Mouse (Mus musculus) heart, adult 2 months (tissue): ENCODE measurements around the gene Isoc2b. TPM values are rescaled to one million over a fixed set of nuclear protein-coding genes. Genes with fewer than 3 reads are reported as not detected.
A peak's percentile ranks its signal among the peaks of the same experiment; 100 is the strongest.
"Not testable (repeated sequence)": the region's sequence is repeated elsewhere in the genome, so short reads cannot be mapped to it uniquely, and the experiment has no call there.

Experiments
- DNase-seq, 2 experiments: peaks; one replicate each; pipeline ENCODE4 v3.0.0; 2021
- H3K27ac ChIP-seq: fragments of 200-600 bp; 2 replicates; pipeline ENCODE4 v1.8.1; 2022
- H3K27me3 ChIP-seq: fragments of 200-500 bp; 2 replicates; pipeline ENCODE4 v1.6.1; 2012; ENCODE audit warnings: mild to moderate bottlenecking, low read length, inconsistent platforms, mixed read lengths; ENCODE audit not compliant: control insufficient read depth, insufficient read depth
- H3K36me3 ChIP-seq: fragments of 200-500 bp; 2 replicates; pipeline ENCODE4 v1.6.1; 2012; ENCODE audit warnings: low read length, inconsistent platforms; ENCODE audit not compliant: control insufficient read depth, insufficient read depth
- H3K4me1 ChIP-seq: fragments of 200-500 bp; 2 replicates; pipeline ENCODE4 v1.6.1; 2011; ENCODE audit warnings: low read length; ENCODE audit not compliant: control insufficient read depth, insufficient read depth
- H3K4me3 ChIP-seq: fragments of 200-600 bp; 2 replicates; pipeline ENCODE4 v1.8.1; 2022
- H3K79me2 ChIP-seq: fragments of 200-500 bp; replicated peaks from 2 replicates; pipeline ENCODE4 v1.6.1; 2012; ENCODE audit warnings: mild to moderate bottlenecking, inconsistent platforms, low read length, moderate library complexity, mixed read lengths; ENCODE audit not compliant: control insufficient read depth, insufficient read depth
- H3K9ac ChIP-seq: fragments of 200-500 bp; 2 replicates; pipeline ENCODE4 v1.6.1; 2012; ENCODE audit warnings: low read depth, mild to moderate bottlenecking, control low read depth, inconsistent platforms, low read length, mixed read lengths
- CTCF ChIP-seq: fragments of 200-600 bp; IDR thresholded peaks from 2 replicates; pipeline ENCODE4 v1.8.1; 2022; ENCODE audit warnings: antibody characterized with exemption, mild to moderate bottlenecking, moderate library complexity
- EP300 ChIP-seq: fragments of 200-500 bp; IDR thresholded peaks from 2 replicates; pipeline ENCODE4 v1.6.1; 2011; ENCODE audit warnings: low read depth, low read length, control low read depth; ENCODE audit not compliant: insufficient read depth
- POLR2A ChIP-seq: fragments of 200-500 bp; IDR thresholded peaks from 2 replicates; pipeline ENCODE4 v1.6.1; 2011; ENCODE audit warnings: mild to moderate bottlenecking, low read depth, low read length, control low read depth; ENCODE audit not compliant: insufficient read depth
- WGBS: fragments of 180-500 bp; shearing (Covaris S2); methylation state at CpG from one replicate; pipeline ENCODE4 v1.1.7; 2018; 5-methylcytosine and 5-hydroxymethylcytosine counted together
- intact Hi-C: fragments of 180-260 bp; cut with DNase I; formaldehyde crosslinking; loops from one replicate; pipeline ENCODE4 v1.15.1; 2025
- polyA plus RNA-seq: library from polyadenylated mRNA; depleted of rRNA; stranded (reverse); fragments of >200 nt; gene quantifications from 2 replicates; pipeline ENCODE4 v1.2.3, GENCODE M21; 2012
- total RNA-seq, 2 experiments: library from RNA; stranded (reverse); gene quantifications; 2 replicates each; pipeline ENCODE4 v1.2.3; 2021

The Isoc2b gene
- total and polyA plus RNA-seq, 3 experiments: 3.5 to 10.3 (median 3.8) TPM

DNA sequence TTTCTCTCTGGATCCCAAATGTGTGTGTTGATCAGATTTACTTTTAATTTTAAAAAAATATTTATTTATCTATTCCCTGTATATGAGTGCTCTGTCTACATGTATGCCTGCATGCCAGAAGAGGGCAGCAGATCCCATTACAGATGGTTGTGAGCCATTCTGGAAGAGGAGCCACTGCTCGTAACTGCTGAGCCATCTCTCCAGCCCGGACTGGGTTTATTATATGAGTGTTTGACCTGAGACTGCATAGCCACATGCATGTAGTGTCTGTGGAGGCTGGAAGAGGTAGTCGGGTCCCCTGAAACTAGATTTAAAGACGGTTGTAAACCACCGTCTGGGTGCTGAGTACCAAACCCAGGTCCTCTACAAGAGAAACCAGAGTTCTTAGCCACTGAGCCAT, 5.0 kb downstream of the Isoc2b start:
- H3K9ac ChIP-seq: no peak overlapping the region
- no peaks in the 10 kb centered on the region for H3K27me3 ChIP-seq
- H3K79me2 ChIP-seq: no peaks in the 10 kb centered on the region
- H3K4me1 ChIP-seq: peaks cover 10% of the 10 kb centered on the region
- TF ChIP-seq CTCF: peak; percentile 74
- no peak for TF ChIP-seq POLR2A
- peak; percentile 38 to 48 for DNase-seq
- peak overlapping the region; percentile 97; the same call in 1 of the 2 replicates for H3K27ac ChIP-seq
- no peaks in the 10 kb centered on the region for H3K36me3 ChIP-seq
- intact Hi-C loops: loop anchor here (2.0 to 5.0 kb wide), 4 partner anchors 52 to 187 kb away; partner anchors contain the start of genes Ube2s, Zfp580 and Zfp628
- 66% methylated on average over 5 of the region's 5 CpGs for WGBS
- no peak overlapping the region for H3K4me3 ChIP-seq

DNA sequence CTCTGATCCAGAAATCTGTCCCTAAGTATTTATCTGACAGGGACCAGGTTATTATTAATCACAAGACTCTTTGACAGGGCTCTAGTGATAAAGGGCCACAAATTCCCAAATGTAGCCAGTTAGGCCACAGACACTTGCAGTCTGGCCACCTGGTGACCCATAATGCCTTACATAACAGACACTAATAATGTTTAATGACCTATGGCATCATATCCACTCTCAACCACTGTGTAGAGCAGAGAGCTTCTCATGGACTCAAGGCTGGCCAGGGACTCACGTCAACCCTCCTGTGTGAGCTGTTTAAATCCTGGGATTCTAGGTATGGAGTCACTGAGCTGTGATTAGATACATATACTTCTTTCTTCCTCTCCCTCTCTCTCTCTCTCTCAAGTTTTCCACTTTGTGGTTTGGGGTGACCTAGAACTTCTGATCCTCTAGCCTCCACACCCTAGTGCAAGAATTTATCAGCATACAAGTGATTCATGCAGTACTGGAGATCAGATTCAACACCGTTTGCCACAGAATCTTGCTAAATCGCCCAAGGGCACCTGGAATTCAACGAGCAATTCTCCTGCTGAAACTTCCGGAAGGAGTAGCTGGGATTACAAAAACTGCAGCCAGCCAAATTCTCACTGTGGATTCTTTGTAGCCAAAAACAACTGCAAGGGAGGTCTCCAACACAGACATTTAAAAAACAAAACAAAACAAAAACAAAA, 5.8 kb downstream of the Isoc2b start:
- H3K27ac ChIP-seq: no peak overlapping the region; the same call in 1 of the 2 replicates
- peaks cover 10% of the 10 kb centered on the region for H3K4me1 ChIP-seq
- no peak overlapping the region for H3K9ac ChIP-seq
- no peaks in the 10 kb centered on the region for H3K27me3 ChIP-seq
- H3K79me2 ChIP-seq: no peaks in the 10 kb centered on the region
- no peaks in the 10 kb centered on the region for H3K36me3 ChIP-seq
- intact Hi-C loops: loop anchor here (2.0 kb wide), 1 partner anchor 79 kb away; no protein-coding TSS in a partner anchor
- DNase-seq: no peak
- WGBS: 76% methylated on average over 5 of the region's 5 CpGs
- TF ChIP-seq CTCF (no peak), EP300 (no peak), POLR2A (no peak)
- H3K4me3 ChIP-seq: no peak overlapping the region

- WGBS: 62% methylated on average over 7 of the region's 7 CpGs
- Histone ChIP-seq H3K79me2 (no peaks in the 10 kb centered on the region), H3K27ac (peak overlapping the region; percentile 17; the same call in 1 of the 2 replicates), H3K4me1 (peaks cover 10% of the 10 kb centered on the region), H3K27me3 (no peaks in the 10 kb centered on the region), H3K9ac (peak overlapping the region; percentile 46), H3K4me3 (no peak overlapping the region), H3K36me3 (no peaks in the 10 kb centered on the region)
- no peak for DNase-seq
- intact Hi-C loops: loop anchor here (2.0 kb wide), 1 partner anchor 79 kb away; no protein-coding TSS in a partner anchor
- no peak for TF ChIP-seq CTCF
- no peak for TF ChIP-seq EP300
- TF ChIP-seq POLR2A: no peak
Observed at GRCm38 (mm10) chr7:4863541-4864080, 6.4 kb downstream of the Isoc2b start.

GRCm38 (mm10) chr7:4863041-4863440, 7.0 kb downstream of the Isoc2b start:
- peak; percentile 75 to 78 for DNase-seq
- H3K79me2 ChIP-seq: no peaks in the 10 kb centered on the region
- H3K4me1 ChIP-seq: peaks cover 10% of the 10 kb centered on the region
- H3K36me3 ChIP-seq: no peaks in the 10 kb centered on the region
- H3K27me3 ChIP-seq: no peaks in the 10 kb centered on the region
- WGBS: 4% methylated on average over 1 of the region's 1 CpGs
- intact Hi-C loops: no loop called here
- H3K4me3 ChIP-seq: no peak overlapping the region
- H3K27ac ChIP-seq: no peak overlapping the region; the same call in 1 of the 2 replicates
- no peak for TF ChIP-seq CTCF
- no peak for TF ChIP-seq EP300
- no peak for TF ChIP-seq POLR2A
- peak overlapping the region; percentile 46 for H3K9ac ChIP-seq

- H3K36me3 ChIP-seq, H3K4me1 ChIP-seq, H3K27ac ChIP-seq, DNase-seq, H3K79me2 ChIP-seq, H3K9ac ChIP-seq, H3K27me3 ChIP-seq, H3K4me3 ChIP-seq, intact Hi-C loops: not testable (repeated sequence)
- 78% methylated on average over 3 of the region's 3 CpGs for WGBS
Observed at GRCm38 (mm10) chr7:4860926-4861325, 9.1 kb downstream of the Isoc2b start.

- H3K36me3 ChIP-seq: no peaks in the 10 kb centered on the region
- peaks cover 8% of the 10 kb centered on the region for H3K4me1 ChIP-seq
- H3K4me3 ChIP-seq: no peak overlapping the region
- H3K9ac ChIP-seq: no peak overlapping the region
- no peaks in the 10 kb centered on the region for H3K79me2 ChIP-seq
- intact Hi-C loops: no loop called here
- TF ChIP-seq POLR2A: no peak
- no peak for TF ChIP-seq EP300
- TF ChIP-seq CTCF: no peak
- 77% methylated on average over 12 of the region's 12 CpGs for WGBS
- H3K27me3 ChIP-seq: no peaks in the 10 kb centered on the region
- no peak overlapping the region for H3K27ac ChIP-seq
- no peak for DNase-seq
Observed at GRCm38 (mm10) chr7:4859418-4859978, 10.6 kb downstream of the Isoc2b start.
